Mouse (Mus musculus) MEL-GATA-1-ER (cell line): ENCODE measurements around the gene Nt5c1a.
"Not testable (repeated sequence)": the region's sequence is repeated elsewhere in the genome, so short reads cannot be mapped to it uniquely, and the experiment has no call there.

Experiments used
- DNase-seq: peaks from one replicate; pipeline ENCODE4 v3.0.0-alpha.2; 2012; ENCODE audit warnings: low read depth; ENCODE audit errors: extremely low read depth

Nt5c1a gene

DNA sequence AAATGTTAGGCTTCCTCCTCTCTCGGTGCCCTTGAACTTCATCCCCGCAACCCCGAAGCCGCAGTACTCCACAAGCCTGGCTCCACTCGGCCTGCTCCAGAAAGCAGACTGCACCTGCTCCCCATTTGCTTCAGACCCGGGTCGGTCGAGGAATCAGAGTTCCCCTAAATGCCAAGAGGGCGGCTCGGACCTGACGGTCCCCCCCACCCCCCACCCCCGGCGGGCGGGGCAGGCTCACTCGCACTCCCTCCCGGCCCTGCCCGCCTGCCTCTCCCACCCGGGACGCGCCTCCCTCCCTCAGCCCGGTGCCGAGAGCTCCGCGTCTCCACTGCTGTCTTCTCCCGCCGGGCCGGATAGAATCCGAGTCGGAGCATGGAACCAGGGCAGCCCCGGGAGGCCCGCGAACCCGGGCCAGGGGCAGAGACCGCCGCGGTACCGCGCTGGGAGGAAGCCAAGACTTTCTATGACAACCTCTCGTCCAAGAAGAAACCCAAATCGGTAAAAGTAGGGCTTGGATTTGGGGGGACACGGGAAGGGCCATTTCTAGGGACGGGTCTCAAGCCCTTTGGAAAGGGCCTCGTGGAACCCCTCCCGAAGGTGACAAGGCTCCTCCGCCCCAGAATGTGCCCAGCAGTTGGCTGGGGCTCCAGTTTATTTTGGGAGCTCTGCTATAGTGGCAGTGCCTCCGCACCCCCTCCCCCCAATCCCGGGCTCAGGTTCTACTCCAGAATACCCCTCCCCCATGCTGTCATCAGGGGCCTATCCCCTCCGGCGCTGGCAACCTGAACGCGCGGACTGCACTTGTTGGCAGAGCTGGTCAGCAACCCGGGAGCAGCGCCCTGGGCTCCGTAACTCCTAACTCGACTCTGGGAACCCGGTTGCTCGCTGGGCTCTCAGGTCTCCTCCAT is at the start of gene Nt5c1a:
Gene Nt5c1a (plus strand): TSS at position 319 of the 908 bp plus-strand sequence.
- no peak for DNase-seq

DNA sequence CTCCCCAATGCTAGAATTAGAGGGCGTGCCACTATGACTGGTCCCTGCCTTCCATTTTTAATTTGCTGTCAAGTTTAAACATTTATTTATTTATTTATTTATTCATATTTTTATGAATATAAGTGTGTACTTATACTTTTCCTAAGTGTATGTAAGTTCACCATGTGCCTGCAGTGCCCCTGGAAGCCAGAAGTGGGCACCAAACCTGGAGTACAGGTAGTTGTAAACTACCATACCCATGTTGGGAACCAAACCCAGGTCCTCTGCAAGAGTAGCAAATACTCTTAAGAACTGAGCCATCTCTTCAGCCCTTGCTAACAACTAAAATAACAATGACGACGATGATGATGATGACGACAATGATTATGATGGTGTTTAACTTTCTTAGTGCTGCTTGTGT is 49.3 kb upstream of the Nt5c1a start:
- no peak for DNase-seq

DNA sequence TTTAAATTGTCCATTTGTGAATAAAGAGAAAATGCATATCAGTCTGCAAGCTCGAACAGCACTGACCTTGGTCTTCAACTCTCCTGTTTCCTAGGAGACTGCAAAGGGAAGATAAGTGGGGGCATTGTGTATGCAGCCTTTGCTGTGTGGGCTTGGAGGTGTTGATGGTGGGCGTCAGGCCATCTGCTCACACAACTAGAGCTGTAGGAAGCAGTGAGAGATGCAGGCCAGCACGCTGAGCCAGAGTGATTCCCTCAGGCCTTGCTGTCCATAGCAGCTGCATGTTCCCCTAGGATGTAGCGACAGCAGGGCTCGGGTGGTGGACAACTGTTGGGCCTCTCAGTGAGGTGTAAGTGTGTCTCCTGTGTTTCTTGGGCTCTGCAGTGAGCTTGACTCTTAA is 48.3 kb upstream of the Nt5c1a start:
- no peak for DNase-seq

DNA sequence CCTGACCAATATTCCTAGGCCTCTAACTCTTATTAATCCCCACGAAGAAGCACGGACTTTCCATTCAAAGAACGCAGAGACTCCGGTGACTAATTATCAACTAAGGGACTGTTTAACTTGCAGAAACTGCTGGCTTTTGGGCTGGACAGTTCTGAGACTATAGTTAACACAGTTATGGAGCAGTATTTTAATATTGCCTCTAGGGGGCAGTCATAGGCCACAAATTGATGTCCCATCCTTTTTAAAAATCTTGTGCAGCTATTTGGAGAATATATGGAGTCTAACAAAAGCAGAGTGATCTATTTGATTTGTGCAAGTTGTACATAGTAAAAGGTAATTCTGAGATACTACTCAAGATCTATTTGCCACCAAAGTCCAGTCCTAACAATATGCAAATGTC is 46.3 kb upstream of the Nt5c1a start:
- DNase-seq, result peak; percentile 42

DNA sequence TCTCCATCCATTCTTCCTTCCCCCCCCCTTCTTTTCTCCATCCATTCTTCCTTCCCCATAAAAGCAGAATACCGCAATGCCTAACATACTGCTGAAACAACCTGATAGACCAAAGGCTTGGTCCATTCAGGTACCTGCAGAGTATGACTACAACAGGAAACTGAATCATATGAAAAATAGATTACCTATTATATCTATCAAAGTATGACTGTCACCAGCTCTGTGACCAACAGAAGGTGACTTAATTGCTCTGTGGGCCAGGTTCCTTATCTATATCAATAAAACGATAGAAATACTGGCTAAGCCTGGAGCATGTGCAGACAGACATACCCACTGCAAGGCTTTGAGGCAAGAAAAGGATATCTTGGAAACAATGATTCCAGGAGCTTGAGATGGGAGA is 45.9 kb upstream of the Nt5c1a start:
- no peak for DNase-seq

DNA sequence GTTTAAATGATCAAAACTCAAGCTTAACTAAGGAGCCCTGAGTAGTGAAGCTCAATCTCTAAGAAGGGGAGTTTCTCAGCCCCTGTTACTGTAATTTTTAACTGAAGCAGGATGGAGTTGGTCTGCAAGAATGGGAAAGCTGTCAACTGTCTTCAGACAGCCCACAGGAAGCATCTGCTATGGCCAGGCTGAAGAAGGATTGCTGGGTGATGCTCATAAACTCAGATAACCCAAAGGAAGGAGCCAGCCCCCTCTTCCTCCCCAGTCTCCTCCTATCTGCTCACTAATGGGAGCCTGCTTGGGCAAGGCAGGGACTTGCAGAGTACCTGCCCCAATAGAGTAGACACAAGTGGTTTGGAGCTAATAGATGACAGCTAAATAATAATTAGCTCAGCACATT is 45.5 kb upstream of the Nt5c1a start:
- DNase-seq, result no peak

DNA sequence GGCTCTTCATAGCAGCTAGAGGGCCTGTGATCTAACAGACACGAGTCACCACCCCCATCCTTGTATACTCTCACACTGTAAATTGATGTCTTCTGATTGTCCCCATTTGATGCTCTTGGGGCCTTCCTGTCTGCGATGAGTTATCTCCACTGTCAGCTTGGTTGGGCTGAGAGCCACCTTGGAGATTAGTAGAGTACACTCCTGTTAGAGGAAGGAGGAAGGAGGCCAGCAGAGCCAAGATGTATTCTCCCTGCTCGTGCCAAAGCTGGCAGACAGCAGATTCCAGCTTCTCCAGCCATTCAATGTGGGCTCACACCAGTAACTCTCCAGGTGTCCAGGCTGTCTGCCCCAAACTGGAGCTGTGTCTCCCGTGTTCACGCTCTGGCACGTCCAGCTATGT is 40.7 kb upstream of the Nt5c1a start:
- no peak for DNase-seq

DNA sequence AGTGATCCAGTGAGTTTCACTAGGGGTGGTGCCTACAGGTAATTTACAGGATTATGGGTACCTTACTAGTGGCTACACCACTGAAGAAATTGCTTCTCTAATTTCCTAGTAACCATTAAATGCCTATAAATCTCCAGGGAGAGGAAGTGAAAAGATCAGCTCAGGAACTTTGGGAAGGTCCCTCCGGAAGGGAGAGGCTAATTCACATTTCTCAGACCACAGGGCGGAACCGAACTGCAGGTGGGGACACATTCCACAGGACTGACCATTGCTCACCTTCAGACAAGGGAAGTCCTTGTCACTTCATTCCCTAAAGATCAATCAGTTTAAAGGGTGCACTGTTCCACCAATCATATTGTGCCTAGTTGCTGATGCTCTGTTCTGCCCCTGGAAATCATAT is 40.1 kb upstream of the Nt5c1a start:
- DNase-seq, result not testable (repeated sequence)

DNA sequence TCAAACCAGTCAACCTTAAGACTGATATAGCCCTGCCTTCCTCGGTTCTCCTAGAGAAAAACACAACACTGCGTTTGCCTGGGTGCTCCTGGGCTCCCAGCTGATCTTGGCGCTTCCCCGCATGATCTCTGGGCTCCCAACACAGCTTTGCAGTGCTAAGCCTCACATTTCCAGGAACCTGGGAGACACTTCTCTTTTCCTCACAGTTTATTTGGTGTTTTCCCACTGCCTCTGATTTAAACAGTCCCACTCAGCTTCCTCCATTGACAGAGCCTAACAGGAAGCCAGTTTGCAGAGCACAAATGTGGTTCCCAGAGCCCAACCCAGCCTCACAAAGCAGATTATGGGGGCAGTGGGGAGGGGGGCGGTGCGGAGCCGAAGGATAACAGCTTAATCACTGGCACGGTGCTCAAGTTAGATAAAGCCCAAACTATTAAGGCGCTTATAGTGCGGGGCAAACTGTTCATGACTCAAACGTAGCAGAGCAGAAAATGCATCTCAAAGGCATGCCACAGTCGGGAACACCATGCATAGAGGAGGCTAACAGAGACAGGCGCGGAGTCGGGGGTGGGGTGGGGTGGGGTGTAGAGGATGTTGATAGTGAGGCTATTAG is 38.9 kb upstream of the Nt5c1a start:
- DNase-seq, result peak; percentile 32

DNA sequence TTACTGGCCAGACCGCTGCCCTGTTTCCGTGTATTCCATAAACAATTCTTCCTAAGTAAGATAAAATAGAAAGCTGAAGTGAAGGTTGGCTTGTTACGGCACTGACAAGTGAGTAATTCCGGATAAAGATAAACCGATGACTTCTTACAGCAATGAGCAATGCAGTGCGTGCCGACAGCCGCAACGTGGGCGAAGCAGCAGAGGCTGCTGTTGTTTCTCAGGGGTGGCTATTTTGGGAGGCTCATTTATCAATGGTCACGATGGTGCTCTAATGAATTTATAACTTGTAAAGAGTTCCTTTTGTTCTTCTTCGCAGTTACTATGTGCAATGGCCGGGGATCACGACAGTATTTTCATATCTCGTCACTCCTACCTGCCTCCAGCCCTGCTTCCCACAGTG is 37.1 kb upstream of the Nt5c1a start:
- DNase-seq, result no peak

DNA sequence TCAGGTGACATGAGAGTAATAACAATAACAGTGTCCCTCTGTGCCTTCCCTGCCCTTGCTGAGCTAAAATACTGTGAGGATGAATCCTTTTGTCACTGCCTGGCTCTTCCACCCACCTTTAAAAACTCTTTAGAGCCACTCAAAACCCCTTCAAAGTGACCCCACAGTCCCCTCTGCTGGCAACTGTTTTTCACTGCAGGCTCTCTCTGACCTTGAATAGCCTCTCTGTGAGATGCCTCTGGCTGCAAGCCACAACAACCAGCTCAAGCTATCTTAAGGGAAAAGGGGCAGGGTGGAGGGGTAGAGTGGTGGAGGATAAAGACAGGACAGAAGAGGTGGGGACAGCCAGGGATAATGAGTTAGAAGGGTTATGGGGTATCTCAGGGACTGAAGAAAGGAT is 29.5 kb upstream of the Nt5c1a start:
- no peak for DNase-seq

DNA sequence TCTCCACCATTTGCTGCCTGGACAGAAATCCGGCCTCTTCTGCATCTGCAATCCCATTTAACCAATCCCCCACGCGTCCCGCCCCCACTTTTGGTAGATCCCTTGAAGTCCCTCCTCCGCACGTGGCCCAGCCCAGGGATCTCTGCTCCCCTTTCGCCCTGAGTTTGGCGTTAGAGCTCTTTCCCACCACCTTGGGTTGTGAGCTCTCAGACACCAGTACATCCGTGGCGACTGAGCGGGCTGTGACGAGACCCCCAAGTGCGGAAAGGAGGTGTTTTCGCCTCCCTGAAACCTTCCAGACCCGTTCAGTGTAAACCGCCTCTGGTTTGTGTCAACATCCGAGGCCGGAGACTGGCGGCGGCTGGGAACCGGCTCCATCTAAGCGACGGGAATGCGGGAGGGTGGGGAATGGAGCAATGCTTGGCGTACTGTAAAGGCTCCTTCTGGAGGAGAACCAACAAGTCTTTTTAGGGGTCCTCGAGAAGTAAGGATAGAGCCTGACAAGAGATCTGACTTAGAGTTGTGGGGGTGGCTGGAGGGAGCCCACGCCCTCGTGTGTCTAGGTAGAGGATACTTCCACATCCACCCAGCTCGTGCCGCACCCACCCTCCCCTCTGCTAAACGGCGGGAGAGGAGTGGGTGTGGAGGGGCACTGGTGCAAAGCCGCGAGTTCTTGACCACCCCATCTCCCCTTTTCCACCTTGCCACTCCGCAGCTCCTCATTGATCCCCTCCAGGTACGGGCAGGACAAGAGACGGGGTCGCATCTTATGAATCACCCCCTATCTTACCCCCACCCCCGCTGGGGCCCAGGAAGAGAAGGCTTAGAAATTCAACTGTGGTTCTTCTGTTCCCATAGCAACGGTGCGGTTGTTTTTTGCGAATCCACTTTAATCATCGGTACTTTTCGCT is 18.7 kb upstream of the Nt5c1a start, which contains the start of gene Hpcal4:
Gene Hpcal4 (plus strand): TSS at position 900 of the 911 bp plus-strand sequence.
- DNase-seq, result no peak

DNA sequence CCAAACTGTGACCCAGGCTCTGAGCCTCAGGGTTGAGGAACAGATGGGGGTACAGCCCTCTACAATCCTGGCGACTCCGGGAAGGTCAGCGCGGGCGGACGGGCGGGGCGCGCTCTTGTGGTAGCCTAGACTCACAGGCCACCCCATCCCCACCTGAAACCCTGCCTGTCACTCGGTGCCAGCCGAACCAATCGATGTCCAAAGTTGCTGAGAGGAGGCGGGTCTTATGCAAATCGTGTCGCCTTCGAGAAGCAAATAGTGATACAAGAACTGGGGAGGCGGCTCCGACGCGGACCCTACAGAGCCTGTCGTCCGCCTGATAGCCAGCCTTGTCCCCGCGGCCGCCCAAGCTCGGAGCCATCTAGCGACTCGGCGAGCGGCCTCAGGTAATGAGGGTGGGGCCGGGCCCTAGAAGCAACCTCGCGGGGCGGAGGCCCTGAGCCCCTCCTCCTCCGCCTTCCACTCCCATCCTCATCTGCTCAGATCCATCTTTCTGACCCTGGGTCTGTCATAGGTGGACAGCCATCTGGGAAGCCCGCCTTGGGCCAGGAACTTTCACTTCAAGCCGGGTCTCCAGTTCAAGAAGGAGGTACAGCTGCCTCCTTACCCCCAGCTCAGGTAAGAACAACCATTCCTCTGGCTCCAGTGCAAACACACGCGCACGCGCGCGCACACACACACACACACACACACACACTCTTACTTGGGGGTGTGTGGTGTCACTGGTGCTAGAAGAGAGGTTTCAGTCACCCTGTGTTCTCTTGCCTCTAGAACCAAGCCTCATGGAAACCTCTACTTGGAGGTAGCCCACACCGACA is 17.9 kb upstream of the Nt5c1a start:
- DNase-seq, result no peak

DNA sequence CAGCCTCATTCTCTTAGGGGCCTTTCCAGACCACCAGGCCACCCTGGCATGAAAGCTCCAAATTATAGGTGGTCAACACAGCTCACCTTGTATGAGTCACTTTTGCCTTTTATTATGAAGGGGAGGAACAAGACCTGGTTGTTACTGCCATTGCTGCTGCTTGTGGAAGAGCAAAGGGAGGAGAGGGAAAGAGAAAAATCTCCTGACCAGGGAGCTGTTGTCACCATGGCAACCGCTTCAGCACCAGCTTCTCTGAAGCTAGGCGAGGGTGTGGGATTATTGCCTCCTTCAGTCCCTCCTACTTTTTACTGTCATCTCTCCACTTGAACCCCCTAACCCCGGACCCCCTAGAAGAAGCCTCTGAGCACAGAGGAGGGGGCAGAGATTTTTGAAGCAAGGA is 16.5 kb upstream of the Nt5c1a start:
- DNase-seq, result no peak

DNA sequence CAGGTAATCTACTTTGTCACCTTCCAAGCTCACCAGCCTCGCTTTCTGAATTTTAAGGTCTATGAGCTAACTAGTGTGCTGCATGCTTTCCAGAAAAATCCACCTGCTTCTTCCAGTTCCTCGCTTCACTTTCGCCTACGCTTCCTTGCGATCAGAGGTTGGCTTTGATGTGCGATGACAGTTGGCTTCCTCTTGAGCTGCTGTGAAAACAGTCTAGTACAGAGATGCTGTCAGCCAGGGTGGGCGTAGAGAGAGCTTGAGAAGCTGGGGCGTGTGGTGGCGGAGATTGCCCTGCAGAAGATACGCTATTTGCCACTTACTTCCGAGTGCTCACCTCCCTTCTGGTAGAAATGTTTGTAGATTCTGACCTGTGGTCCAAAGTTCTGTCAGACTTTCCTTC is 9.0 kb upstream of the Nt5c1a start:
- no peak for DNase-seq

DNA sequence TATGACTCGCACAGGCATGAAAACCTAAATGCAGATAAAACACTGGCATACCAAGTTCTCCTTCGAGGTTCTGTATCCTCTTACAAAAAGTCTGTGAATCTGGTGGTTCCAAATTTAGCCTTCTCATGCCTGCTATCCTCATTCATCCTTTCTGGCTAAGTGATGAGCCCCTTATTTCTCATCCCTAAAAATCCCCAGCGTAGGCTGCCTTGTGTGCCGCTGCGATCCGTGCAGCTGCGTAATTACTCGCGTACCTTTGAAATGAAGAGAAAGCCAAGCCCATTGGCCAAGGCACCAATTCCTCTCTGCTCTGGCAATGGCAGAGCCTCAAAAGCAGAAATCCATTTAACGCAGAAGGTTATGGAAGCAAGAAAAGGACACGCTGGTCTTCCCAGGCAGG is 7.5 kb upstream of the Nt5c1a start:
- no peak for DNase-seq

DNA sequence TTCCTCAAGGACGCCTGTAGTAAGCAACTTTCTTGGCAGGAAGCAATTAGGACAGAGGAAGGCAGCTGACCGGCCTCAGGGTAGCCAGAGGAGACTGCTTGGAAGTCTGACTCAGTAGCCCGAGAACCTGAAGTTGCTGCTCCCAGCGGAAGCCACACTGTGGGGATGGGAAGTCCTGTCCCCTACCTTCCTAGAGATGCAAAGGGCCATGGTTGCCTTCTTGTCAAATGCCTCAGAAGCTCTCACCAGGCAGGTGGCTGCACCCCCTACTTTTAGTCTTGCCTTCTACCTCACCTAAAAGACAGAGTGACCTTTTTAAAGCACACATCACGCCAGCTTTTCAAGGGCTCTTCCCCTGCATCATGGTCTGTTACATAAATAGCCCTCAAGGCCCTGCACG is 4.6 kb upstream of the Nt5c1a start:
- no peak for DNase-seq

DNA sequence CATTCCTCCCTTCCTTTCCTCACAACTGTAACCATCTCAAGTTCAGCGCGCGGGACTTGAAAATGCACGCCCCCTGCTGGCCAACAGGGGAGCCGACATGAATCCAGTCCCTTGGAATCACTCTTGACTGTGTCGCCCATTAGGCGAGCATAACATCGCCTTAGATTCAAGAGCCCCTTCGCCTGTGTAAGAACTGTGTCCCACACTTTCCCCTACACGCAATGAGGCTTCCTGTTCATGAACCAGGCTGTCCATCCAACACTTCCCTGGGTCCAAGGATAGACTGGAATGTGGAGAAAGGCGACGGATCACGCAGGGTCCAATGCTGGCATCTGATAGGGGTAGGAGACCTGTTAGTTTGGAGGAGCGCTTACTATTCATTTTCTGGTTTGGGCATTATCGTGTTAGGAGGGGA is 526 bp upstream of the Nt5c1a start:
- peak; percentile 24 for DNase-seq

DNA sequence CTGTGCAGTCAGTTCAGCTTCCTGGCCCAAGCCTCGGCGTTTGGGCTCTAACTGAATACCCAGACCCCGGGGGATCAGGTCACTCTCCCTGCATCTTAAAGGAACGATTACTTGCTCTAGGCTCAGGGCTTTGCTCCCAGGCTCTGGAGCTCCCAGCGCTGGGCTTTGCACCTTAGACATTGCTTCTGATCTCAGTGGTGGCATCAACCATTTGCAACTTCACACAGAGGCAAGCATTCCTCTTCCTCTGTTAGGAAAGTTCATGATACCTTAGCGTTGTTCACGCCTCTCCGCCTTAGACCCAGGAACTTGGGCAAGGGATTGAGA is 753 bp downstream of the Nt5c1a start:
- DNase-seq, result no peak

DNA sequence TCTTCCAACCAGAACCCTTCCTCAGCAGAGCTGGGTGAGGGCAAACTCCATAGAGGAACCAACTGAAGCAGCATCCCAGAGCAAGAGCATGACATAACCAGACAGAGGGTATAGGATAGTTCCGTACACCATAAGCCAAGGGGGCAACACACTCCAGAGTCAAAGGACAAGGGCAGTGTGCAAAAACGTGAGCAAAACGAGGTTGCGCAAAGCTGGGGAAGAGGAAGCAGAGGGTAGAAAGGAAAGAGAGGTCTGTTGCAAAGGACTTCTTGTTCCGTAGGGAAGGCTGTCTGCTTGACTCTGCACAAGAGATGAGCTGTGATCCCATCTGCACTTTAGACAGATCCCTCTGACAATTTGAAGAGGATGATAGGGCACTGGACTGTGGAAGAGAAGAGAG is 6.0 kb downstream of the Nt5c1a start:
- no peak for DNase-seq

DNA sequence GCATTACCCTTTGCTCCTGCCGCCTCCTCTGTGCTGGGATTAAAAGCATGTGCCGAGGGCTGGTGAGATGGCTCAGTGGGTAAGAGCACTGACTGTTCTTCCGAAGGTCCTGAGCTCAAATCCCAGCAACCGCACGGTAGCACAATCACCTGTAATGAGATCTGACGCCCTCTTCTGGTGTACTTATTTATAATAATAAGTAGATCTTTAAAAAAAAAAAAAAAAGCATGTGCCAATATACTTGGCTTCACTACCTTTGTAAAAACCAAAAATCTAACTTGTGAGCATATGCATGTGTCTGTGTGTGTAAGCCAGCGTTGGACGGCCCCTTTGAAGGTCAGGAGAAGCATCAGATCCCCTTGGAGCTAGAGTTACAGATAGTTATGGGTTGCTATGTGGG is 9.7 kb downstream of the Nt5c1a start:
- no peak for DNase-seq
